26 mouse cellular contexts compared by ENCODE assay signal in the genomic region with DNA sequence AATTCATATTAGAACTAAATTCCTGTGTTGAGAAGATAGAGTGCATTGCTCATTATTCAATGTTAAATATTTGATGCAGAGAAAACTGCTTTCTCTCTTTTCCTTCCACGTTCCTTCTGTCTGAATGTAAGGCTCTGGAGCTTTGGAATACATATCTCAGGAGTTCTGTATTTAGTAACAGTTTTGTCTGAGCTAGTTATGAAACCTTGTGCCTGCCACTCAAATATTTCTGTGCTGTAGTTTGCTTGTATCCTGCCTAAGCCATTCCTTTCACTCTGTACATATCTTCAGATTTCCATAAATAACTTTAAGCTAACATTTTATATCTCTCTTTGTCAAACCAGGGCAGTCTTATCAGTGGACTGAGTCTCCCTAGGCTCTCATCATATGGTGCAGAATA.
"Had no signal": no experiment of that assay in that cellular context is flagged by ENCODE, and none has a peak within 500 bp of the region (broad histone marks: within the 10 kb centered on the region; RNA-seq: fewer than 3 reads in every experiment).

No protein-coding gene starts in this region.

- H3K36me3 ChIP-seq: heart, embryonic 10.5 days; heart, embryonic 12.5 days; hindbrain, embryonic 10.5 days; hindbrain, embryonic 12.5 days; intestine, embryonic 15.5 days; limb, embryonic 10.5 days; limb, embryonic 12.5 days; liver, embryonic 12.5 days had no signal

- H3K9ac ChIP-seq: heart, embryonic 12.5 days; hindbrain, embryonic 12.5 days; hindbrain, embryonic 14.5 days; intestine, embryonic 15.5 days; limb, embryonic 12.5 days; liver, embryonic 12.5 days; liver, embryonic 14.5 days had no signal

- H3K9me3 ChIP-seq: heart, embryonic 10.5 days; heart, embryonic 12.5 days; hindbrain, embryonic 12.5 days; intestine, embryonic 15.5 days; limb, embryonic 10.5 days; liver, embryonic 12.5 days had no signal

- H3K4me3 ChIP-seq: gastrocnemius, adult 2 months; heart, embryonic 10.5 days; heart, embryonic 12.5 days; hindbrain, embryonic 10.5 days; hindbrain, embryonic 12.5 days; intestine, embryonic 15.5 days; layer of hippocampus, adult 2 months; limb, embryonic 10.5 days; limb, embryonic 12.5 days; liver, embryonic 12.5 days had no signal

- ATAC-seq: hindbrain, embryonic 16.5 days; inflammation-experienced regulatory T-cells, adult 6 months; intestine, embryonic 15.5 days; intestine, postnatal 0 days; liver, embryonic 12.5 days had no signal

- H3K27ac ChIP-seq: gastrocnemius, adult 2 months; heart, embryonic 10.5 days; hindbrain, embryonic 10.5 days; hindbrain, embryonic 12.5 days; hindbrain, embryonic 14.5 days; intestine, embryonic 15.5 days; layer of hippocampus, adult 2 months; limb, embryonic 10.5 days; limb, embryonic 12.5 days; liver, embryonic 12.5 days; liver, embryonic 14.5 days had no signal

- H3K4me2 ChIP-seq: heart, embryonic 12.5 days; hindbrain, embryonic 12.5 days; hindbrain, embryonic 14.5 days; intestine, embryonic 15.5 days; limb, embryonic 12.5 days; liver, embryonic 12.5 days had no signal

- H3K4me1 ChIP-seq: heart, embryonic 10.5 days; heart, embryonic 12.5 days; hindbrain, embryonic 10.5 days; hindbrain, embryonic 12.5 days; intestine, embryonic 15.5 days; limb, embryonic 10.5 days; limb, embryonic 12.5 days; liver, embryonic 12.5 days had no signal

- DNase-seq: gastrocnemius, adult 2 months; gastrocnemius, postnatal 10 days; gastrocnemius, postnatal 25 days; heart, adult 18-20 months; heart, postnatal 10 days; heart, postnatal 4 days; kidney, adult 18-20 months; kidney, adult 8-10 months; kidney, postnatal 10 days; kidney, postnatal 25 days; kidney, postnatal 4 days; liver had no signal

- H3K27me3 ChIP-seq: heart, embryonic 12.5 days; hindbrain, embryonic 12.5 days; intestine, embryonic 15.5 days; limb, embryonic 12.5 days; liver, embryonic 12.5 days had no signal
